Mouse (Mus musculus) hindbrain, embryonic 11.5 days (tissue): ENCODE results near the gene Fam19a4. TPM values are rescaled to one million over a fixed set of nuclear protein-coding genes. Genes with fewer than 3 reads are reported as not detected.

Source experiments
- ATAC-seq: fragments of 200-750 bp; cut with Nextera tagmentation; 2 replicates; pipeline ENCODE4 v1.8.0; 2017; ENCODE audit warnings: mild to moderate bottlenecking, moderate TSS enrichment, moderate library complexity; ENCODE audit not compliant: low FRiP score
- DNase-seq: peaks from one replicate; pipeline ENCODE4 v3.0.0-alpha.2; 2015; ENCODE audit warnings: low spot score
- H3K27ac ChIP-seq: fragments of 300-500 bp; sonication (generic); 2 replicates; pipeline ENCODE4 v1.5.1; 2014; ENCODE audit warnings: mild to moderate bottlenecking, low read depth, low read length
- H3K27me3 ChIP-seq: fragments of 300-500 bp; sonication (generic); 2 replicates; pipeline ENCODE4 v1.6.1; 2014; ENCODE audit warnings: mild to moderate bottlenecking, low read length, moderate library complexity, mixed read lengths; ENCODE audit not compliant: control insufficient read depth, insufficient read depth
- H3K36me3 ChIP-seq: fragments of 300-500 bp; sonication (generic); 2 replicates; pipeline ENCODE4 v1.6.1; 2014; ENCODE audit warnings: mild to moderate bottlenecking, low read length, moderate library complexity, mixed read lengths; ENCODE audit not compliant: control insufficient read depth, insufficient read depth
- H3K4me1 ChIP-seq: fragments of 300-500 bp; sonication (generic); replicated peaks from 2 replicates; pipeline ENCODE4 v1.6.1; 2014; ENCODE audit warnings: low read length, mixed read lengths; ENCODE audit not compliant: control insufficient read depth, insufficient read depth
- H3K4me2 ChIP-seq: fragments of 300-500 bp; sonication (generic); replicated peaks from 2 replicates; pipeline ENCODE4 v1.6.1; 2014; ENCODE audit warnings: mild to moderate bottlenecking, low read depth, low read length
- H3K4me3 ChIP-seq: fragments of 300-500 bp; sonication (generic); 2 replicates; pipeline ENCODE4 v1.5.1; 2014; ENCODE audit warnings: low read depth, low read length
- H3K9ac ChIP-seq: fragments of 300-500 bp; sonication (generic); 2 replicates; pipeline ENCODE4 v1.6.1; 2014; ENCODE audit warnings: low read depth, low read length
- H3K9me3 ChIP-seq: fragments of 300-500 bp; sonication (generic); 2 replicates; pipeline ENCODE4 v1.6.1; 2016; ENCODE audit warnings: low read length; ENCODE audit not compliant: control insufficient read depth
- WGBS: fragments of 180-500 bp; shearing (Covaris S2); extraction: QIAGEN DNeasy Blood & Tissue Kit; methylation state at CpG from one replicate; pipeline ENCODE4 v1.1.7; 2014; 5-methylcytosine and 5-hydroxymethylcytosine counted together
- polyA plus RNA-seq: library from polyadenylated mRNA; unstranded; fragments of >200 nt; fragmentation: Nextera tagmentation; extraction: Ambion mirVana; gene quantifications from 2 replicates; pipeline ENCODE4 v1.2.1, GENCODE M21; 2014

Fam19a4 gene
- polyA plus RNA-seq, 1 experiment from 2014 or later: 6.8 TPM

GRCm38 (mm10) chr6:96853065-96853464, 207.1 kb downstream of the Fam19a4 start:
- Histone ChIP-seq H3K36me3 (no peaks in the 10 kb centered on the region), H3K27me3 (no peaks in the 10 kb centered on the region), H3K4me3 (no peak overlapping the region), H3K9ac (no peak overlapping the region), H3K4me2 (no peak overlapping the region), H3K9me3 (no peaks in the 10 kb centered on the region), H3K4me1 (no peaks in the 10 kb centered on the region), H3K27ac (no peak overlapping the region)
- 72% methylated on average over 7 of the region's 7 CpGs for WGBS
- DNase-seq (no peak), ATAC-seq (no peak)

- H3K4me3 ChIP-seq: no peak overlapping the region
- DNase-seq (peak; percentile 5), ATAC-seq (no peak)
- WGBS: 35% methylated on average over 1 of the region's 1 CpGs
- no peaks in the 10 kb centered on the region for H3K4me1 ChIP-seq
- H3K27ac ChIP-seq: no peak overlapping the region
- H3K9ac ChIP-seq: no peak overlapping the region
- no peaks in the 10 kb centered on the region for H3K27me3 ChIP-seq
- no peaks in the 10 kb centered on the region for H3K36me3 ChIP-seq
- H3K4me2 ChIP-seq: no peak overlapping the region
- no peaks in the 10 kb centered on the region for H3K9me3 ChIP-seq
Observed at GRCm38 (mm10) chr6:96843944-96844343, 216.3 kb downstream of the Fam19a4 start.

DNA sequence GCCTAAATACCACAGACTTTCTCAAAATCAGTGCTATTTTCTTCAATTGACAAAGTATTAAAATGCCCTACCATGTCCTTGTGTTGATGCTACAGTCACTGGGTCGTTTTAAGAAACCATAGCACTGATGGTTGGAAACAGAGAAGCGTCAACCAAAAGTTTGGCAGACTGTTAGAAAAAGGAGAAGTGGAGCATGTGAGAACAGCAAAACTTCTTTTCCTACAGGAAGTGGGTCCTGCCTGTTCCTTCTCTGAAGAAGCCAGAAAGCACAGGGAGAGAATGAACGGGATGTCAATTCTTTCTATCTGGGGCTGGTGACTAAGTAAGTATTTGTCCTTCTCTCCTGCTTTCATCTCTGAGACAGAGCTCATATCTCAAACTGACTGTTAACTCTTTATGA, 219.6 kb downstream of the Fam19a4 start:
- Histone ChIP-seq H3K9ac (no peak overlapping the region), H3K4me2 (no peak overlapping the region), H3K36me3 (no peaks in the 10 kb centered on the region), H3K4me3 (no peak overlapping the region), H3K9me3 (no peaks in the 10 kb centered on the region), H3K27ac (no peak overlapping the region), H3K4me1 (no peaks in the 10 kb centered on the region), H3K27me3 (no peaks in the 10 kb centered on the region)
- WGBS: 81% methylated on average over 3 of the region's 3 CpGs
- DNase-seq (no peak), ATAC-seq (no peak)

- Histone ChIP-seq H3K4me1 (no peaks in the 10 kb centered on the region), H3K4me3 (no peak overlapping the region), H3K9ac (no peak overlapping the region), H3K4me2 (no peak overlapping the region), H3K36me3 (no peaks in the 10 kb centered on the region), H3K27ac (no peak overlapping the region), H3K27me3 (no peaks in the 10 kb centered on the region), H3K9me3 (no peaks in the 10 kb centered on the region)
- WGBS: 26% methylated on average over 3 of the region's 3 CpGs
- ATAC-seq (0 out of 2 replicates have a peak, but pooled peaks have one; percentile 40), DNase-seq (peak; percentile 15)
Observed at GRCm38 (mm10) chr6:96826626-96827025, 233.6 kb downstream of the Fam19a4 start.

DNA sequence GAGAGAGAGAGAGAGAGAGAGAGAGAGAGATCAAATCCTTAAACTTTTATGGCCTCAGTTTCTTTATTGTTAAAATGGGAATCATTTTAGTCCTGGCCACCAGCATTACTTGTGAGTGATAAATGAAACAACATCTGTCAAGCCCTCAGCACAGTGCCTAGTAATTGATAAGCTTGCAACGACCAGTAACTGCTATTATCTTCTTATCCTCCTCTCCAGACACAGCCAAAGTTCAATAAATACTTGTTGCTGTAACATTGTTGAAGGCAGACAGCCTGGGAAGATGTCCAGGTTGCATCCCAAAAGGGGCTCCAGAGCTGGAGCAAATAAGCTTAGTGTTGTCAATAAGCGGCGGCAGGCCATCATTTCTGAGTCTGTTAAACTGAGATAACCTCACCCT, 257.2 kb downstream of the Fam19a4 start:
- Histone ChIP-seq H3K9me3 (no peaks in the 10 kb centered on the region), H3K27ac (no peak overlapping the region), H3K36me3 (no peaks in the 10 kb centered on the region), H3K27me3 (no peaks in the 10 kb centered on the region), H3K4me2 (no peak overlapping the region), H3K4me1 (no peaks in the 10 kb centered on the region), H3K9ac (no peak overlapping the region), H3K4me3 (no peak overlapping the region)
- ATAC-seq (no peak), DNase-seq (no peak)
- 71% methylated on average over 3 of the region's 3 CpGs for WGBS

DNA sequence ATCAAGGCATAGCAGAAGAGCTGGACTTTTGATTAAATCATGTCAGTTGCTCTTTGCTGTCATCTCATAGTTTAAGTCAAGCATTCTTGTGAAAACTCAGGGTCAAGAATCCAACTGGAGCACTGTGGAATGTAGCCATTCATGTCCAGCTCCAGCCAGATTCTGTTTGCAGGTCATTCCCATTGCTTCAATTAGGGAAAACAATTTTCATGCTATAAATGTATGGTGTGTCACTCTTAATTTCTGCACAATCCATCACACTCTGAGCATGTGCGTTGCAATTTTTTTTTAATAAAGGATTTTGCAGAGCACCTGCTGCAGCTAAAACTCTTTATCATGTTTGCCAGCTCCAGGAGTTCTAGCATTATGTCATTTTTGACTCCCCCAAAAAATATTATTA, 261.5 kb downstream of the Fam19a4 start:
- H3K27ac ChIP-seq: no peak overlapping the region
- no peak overlapping the region for H3K4me2 ChIP-seq
- 86% methylated on average over 1 of the region's 1 CpGs for WGBS
- no peaks in the 10 kb centered on the region for H3K36me3 ChIP-seq
- DNase-seq: no peak
- no peak for ATAC-seq
- no peak overlapping the region for H3K9ac ChIP-seq
- H3K4me1 ChIP-seq: no peaks in the 10 kb centered on the region
- H3K9me3 ChIP-seq: no peaks in the 10 kb centered on the region
- H3K4me3 ChIP-seq: no peak overlapping the region
- H3K27me3 ChIP-seq: no peaks in the 10 kb centered on the region

DNA sequence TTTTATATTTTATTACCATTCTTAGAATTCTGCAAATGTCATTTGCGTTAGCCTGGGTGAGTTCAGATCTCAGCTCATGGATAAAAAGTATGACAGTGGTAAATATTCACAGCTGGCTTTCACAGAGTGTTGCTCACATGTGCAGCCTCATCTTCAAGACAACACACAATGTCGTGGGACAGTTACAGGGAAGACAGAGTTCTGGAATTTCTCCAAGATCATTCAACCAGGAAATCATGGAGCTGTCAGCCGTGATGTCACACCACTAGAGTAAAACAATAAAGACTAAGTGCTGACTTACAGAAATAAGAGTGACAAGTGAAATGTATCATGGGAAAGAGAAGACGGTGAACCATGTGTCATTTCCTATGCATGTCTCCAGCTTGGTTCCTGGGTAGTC, 262.8 kb downstream of the Fam19a4 start:
- Histone ChIP-seq H3K4me2 (no peak overlapping the region), H3K4me3 (no peak overlapping the region), H3K9me3 (no peaks in the 10 kb centered on the region), H3K9ac (no peak overlapping the region), H3K27me3 (no peaks in the 10 kb centered on the region), H3K36me3 (no peaks in the 10 kb centered on the region), H3K4me1 (no peaks in the 10 kb centered on the region), H3K27ac (no peak overlapping the region)
- DNase-seq (no peak), ATAC-seq (no peak)
- 83% methylated on average over 4 of the region's 4 CpGs for WGBS

Other genes starting within 250 kb of the Fam19a4 start
- 8.4 and 8.6 TPM in 2 replicates for gene Eogt, start 88.8 kb upstream of the Fam19a4 start, polyA plus RNA-seq
- 34.4 and 42.5 TPM in 2 replicates for gene Tmf1, start 118.7 kb upstream of the Fam19a4 start, polyA plus RNA-seq
- 104 and 111 TPM in 2 replicates for gene Uba3, start 145.2 kb upstream of the Fam19a4 start, polyA plus RNA-seq
- gene Arl6ip5, start 150.3 kb upstream of the Fam19a4 start, polyA plus RNA-seq: 40.4 and 48.0 TPM in 2 replicates
- 0.42 and 0.66 TPM in 2 replicates for gene Lmod3, start 192.3 kb upstream of the Fam19a4 start, polyA plus RNA-seq